Mouse (Mus musculus) gastrocnemius, adult 2 months (tissue): ENCODE measurements at regions not wholly inside any gene's neighbourhood (a gene's known extent, or its start where the extent isn't known, plus 50 kb on each side); places are given as distances from the start of the nearest gene placed in this dataset.

Source experiments
- DNase-seq: peaks from one replicate; pipeline ENCODE4 v3.0.0; 2022
- H3K27ac ChIP-seq: fragments of 200-600 bp; 2 replicates; pipeline ENCODE4 v1.8.1; 2022; ENCODE audit warnings: mild to moderate bottlenecking
- H3K4me3 ChIP-seq: fragments of 200-600 bp; 2 replicates; pipeline ENCODE4 v1.8.1; 2022; ENCODE audit warnings: mild to moderate bottlenecking, moderate library complexity
- CTCF ChIP-seq: fragments of 200-600 bp; IDR thresholded peaks from 2 replicates; pipeline ENCODE4 v1.8.1; 2022; ENCODE audit warnings: antibody characterized with exemption, mild to moderate bottlenecking, moderate library complexity
- intact Hi-C: fragments of 180-260 bp; cut with DNase I; formaldehyde crosslinking; loops from one replicate; pipeline ENCODE4 v1.15.1; 2025

DNA sequence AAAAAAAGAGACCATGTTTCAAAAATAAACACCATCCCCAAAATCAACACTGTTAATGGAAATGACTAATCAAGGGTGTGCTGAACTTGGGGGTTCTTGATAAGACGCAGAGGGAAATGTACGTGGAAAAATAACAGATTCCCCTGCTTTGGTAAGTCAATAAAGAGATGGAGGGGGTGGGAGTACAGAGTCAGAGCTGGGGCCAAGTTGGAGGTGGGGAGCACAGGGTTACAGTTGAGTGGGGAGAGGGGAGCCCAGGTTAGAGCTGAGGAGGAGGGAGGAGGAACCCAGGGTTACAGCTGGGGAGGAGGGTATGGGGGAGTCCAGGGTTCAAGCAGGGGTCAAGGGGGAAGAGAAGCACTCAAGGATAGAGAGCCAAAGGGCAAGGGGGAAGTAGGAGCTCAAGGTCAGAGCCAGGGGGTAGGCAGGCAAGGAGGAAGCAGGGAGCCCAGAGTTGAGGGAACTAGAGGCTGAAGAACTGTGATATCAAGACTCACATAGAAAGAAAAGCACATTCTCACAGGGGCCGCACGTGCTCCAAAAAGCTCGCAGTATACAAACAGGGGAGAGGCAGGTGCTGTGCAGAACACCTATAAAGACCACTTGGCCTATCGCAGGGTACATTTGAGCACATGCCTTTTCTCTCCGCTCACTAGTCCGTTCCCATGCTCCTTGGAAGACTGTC is 246.4 kb downstream of the Sox9 start:
- intact Hi-C loops = no loop called here
- no peak for TF ChIP-seq CTCF
- no peak overlapping the region for H3K27ac ChIP-seq
- DNase-seq = no peak
- no peak overlapping the region for H3K4me3 ChIP-seq

DNA sequence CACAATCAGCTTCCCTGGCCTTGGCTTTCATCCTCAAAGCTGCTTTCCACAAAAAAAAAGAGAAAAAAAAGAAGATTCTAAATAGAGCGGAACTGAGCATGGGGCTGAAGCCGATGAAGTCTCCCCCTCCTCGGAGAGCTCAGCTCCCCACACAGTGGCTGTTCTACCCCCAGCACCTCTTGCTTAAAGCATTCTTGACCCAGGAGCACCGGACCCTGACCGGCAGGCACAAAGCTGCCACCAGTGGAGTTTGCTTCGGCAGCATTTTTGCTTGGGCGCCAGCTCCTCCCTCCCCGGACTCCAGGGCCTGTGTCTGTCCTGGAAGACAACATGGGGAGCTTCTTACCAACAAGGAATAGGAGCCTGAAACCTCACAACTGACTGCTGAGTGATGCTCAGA is 249.4 kb downstream of the Sox9 start:
- no peak for DNase-seq
- Histone ChIP-seq H3K4me3 (no peak overlapping the region), H3K27ac (no peak overlapping the region)
- intact Hi-C loops = no loop called here
- TF ChIP-seq CTCF = no peak

DNA sequence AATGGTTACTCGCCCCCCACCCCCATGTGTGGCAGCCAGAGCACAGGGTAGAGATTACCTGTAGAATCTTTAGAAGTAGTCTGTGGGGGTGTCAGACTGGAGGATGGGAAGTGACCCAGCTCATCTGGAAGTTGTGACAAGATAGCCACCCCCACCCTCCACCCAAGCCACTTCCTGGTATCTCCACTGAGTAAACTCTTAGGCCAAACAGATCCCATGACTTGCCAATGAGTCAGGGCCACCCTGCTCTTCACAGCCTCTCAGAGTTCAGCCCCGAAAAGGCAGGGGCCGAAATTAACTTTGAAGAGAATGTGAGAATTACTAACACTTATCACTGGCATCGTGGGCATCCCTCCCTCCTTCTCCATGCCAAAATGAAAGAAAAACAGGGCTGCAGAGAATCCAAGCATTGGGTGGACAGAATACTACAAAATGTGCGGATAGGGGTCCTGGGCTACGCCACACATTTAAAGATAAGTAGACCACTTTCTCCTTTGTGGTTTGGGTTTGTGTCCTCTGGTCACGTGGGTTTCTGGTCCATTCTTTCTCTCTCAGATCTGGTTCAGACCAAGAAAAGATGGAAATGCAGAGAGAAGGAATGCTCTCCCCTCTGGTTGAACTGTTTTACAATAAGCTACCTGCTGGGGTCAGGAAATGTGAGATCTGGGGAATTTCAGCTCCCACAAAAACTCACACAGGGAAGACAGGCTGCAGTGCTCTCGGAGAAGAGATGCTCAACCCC is 250.6 kb downstream of the Sox9 start:
- TF ChIP-seq CTCF = no peak
- intact Hi-C loops = no loop called here
- DNase-seq = no peak
- Histone ChIP-seq H3K4me3 (no peak overlapping the region), H3K27ac (no peak overlapping the region)

DNA sequence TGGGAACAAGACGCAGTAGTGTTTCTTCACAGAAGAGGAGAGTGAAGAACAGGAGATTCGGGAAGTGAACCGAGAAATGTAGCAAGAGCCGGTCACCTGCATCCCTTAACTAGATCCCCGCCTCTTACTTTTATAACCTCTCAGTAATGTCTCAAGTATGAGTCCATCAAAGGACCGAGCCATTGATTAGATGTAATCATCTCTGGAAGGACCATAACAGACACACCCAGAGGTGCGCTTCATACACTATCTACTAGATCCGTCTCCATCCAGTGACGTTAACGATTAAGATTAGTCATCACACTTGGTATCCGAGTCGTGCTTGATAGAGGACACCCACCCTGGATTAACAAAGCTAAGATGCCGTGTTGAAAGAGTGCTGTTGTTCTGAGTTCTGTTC is 252.9 kb downstream of the Sox9 start:
- Histone ChIP-seq H3K4me3 (no peak overlapping the region), H3K27ac (no peak overlapping the region)
- intact Hi-C loops = no loop called here
- TF ChIP-seq CTCF = no peak
- DNase-seq = no peak

DNA sequence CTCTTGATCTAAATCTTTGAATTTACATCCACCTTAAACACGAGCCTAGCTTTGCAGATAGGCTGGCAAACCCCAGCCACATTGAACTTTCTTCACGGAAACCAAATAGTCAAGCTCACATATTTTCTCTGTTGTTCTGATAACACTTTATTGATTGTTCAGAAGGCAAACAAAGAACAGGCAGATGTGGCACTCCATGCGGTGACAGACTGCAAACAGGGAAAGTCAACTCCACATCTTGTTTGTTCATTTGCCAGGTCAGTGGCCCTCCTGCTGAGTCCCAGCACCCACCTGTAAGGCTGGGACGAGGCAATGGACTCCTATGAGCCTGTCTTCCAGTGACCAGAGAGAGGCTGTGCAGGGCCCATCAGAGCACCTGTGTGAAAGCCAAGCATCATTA is 255.7 kb downstream of the Sox9 start:
- no peak overlapping the region for H3K27ac ChIP-seq
- no peak overlapping the region for H3K4me3 ChIP-seq
- DNase-seq = no peak
- TF ChIP-seq CTCF = no peak
- intact Hi-C loops = no loop called here

DNA sequence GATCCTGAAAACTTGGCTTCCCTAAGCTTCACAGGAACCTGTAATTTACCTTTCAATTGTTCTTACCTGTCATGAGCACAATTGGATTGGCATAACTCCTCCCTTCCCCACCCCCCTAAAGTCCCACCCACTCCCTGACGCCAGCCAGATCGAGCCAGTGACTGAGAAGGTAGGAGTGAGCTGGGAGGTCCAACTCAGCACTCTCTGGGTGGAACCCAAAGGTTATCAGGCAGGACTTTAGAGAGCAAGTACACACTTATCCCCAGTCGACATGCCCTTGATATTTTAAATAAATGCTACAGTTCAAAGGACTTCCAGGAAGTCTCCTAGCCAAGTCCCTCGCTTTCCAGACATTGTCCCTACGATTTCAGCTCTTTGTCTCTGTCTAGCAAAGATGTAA is 260.7 kb downstream of the Sox9 start:
- Histone ChIP-seq H3K4me3 (no peak overlapping the region), H3K27ac (no peak overlapping the region)
- DNase-seq = no peak
- no peak for TF ChIP-seq CTCF
- intact Hi-C loops = no loop called here

DNA sequence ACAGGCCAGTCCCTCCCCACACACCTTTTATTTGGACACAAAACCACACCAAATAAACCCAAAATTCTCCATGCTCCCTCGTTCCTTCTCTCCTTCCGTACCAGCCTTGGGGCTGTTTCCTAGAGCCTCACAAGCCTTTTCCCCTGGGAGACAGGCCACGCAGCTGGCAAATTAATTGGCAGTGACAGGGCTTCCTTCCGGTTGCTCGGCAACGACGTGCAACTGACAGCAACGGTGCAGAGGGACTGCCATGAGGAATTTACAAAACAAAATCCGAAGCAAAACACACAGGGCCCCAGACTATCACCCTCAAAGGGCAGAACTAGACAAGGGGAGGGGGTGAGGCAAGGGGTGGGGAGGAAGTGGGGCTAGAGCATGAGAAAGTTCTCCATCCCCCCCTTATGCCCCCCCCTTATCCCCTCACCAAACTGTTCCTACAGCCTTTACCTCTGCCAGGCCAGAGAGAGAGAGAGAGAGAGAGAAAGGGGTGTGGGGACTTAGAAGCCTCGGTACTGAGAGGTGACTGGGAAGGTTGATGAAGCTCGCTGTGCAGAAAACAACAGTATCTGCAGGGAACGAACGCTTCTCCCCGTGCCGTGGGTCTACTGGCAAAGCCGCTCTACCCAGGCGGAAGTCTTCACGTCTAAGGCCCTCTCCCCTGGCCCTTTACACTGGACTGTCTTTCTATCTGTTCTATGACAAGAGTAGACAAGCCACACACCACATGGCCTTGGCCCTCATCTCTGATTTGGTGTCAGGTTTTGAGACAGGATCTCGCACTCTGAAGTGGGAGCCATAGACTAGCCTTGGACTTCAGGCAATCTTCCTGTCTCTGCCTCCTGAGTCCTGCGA is 264.4 kb downstream of the Sox9 start:
- intact Hi-C loops = no loop called here
- no peak for TF ChIP-seq CTCF
- Histone ChIP-seq H3K4me3 (no peak overlapping the region), H3K27ac (no peak overlapping the region)
- DNase-seq = peak; percentile 62

DNA sequence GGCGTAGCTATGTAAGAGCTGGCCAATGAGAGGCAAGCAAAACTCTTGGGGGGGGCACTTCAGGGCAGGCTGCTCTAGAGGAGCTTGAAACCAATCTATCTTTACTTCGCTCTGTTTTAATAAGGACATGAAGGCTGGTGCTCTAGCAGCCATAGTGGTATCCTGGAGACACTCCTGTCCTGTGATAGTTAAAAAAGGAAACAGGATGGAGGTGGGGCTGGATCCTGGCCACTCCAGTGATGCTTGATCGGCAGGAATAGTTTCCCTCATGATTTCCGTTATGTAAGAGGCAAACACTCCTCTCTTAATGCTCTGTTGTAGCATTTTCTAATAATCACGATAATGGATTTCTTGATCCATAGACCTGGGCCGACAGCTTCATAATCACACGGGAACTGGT is 266.1 kb downstream of the Sox9 start:
- DNase-seq = peak; percentile 22
- TF ChIP-seq CTCF = no peak
- H3K27ac ChIP-seq = no peak overlapping the region
- H3K4me3 ChIP-seq = no peak overlapping the region
- intact Hi-C loops = no loop called here

DNA sequence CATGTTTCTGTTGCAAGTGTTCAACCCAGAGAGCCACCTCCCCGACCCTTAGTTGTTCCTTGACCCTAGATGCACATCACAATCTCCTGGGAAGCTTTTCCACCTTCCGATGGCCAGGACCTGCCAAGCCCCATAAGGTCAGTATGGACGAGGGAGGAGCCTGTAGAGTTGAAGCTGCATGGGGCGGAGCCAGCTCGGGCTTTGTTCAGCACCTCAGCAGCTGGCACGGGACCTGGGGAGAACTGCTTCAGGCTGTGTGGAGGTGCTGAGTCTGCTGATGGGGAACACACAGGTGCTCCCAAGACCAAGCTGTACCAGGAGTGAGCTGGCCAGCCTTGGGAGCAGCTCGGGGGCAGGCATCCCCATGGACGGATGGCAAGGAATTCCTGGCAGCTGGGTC is 267.6 kb downstream of the Sox9 start:
- intact Hi-C loops = no loop called here
- DNase-seq = peak; percentile 5
- no peak overlapping the region for H3K4me3 ChIP-seq
- TF ChIP-seq CTCF = no peak
- H3K27ac ChIP-seq = no peak overlapping the region

DNA sequence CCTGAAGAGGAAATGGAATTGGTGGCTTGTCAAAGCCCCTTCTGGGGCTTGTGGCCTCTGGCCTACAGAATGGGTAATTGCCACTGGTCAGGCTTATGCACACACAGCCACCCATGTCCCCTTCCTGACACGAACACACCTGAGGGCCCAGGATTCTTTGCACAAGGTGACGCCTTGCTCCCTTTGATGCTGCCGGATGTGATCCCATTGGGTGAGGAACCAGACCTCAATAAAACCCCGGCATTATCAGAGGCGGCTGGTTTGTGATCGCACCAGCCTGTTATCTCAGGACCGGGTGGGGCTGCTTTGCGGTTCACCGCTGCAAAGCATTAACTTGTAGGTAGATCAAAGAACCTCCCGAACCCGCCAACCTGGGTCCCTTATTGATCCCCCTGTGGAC is 270.5 kb downstream of the Sox9 start:
- no peak overlapping the region for H3K27ac ChIP-seq
- TF ChIP-seq CTCF = no peak
- intact Hi-C loops = no loop called here
- H3K4me3 ChIP-seq = no peak overlapping the region
- DNase-seq = no peak

DNA sequence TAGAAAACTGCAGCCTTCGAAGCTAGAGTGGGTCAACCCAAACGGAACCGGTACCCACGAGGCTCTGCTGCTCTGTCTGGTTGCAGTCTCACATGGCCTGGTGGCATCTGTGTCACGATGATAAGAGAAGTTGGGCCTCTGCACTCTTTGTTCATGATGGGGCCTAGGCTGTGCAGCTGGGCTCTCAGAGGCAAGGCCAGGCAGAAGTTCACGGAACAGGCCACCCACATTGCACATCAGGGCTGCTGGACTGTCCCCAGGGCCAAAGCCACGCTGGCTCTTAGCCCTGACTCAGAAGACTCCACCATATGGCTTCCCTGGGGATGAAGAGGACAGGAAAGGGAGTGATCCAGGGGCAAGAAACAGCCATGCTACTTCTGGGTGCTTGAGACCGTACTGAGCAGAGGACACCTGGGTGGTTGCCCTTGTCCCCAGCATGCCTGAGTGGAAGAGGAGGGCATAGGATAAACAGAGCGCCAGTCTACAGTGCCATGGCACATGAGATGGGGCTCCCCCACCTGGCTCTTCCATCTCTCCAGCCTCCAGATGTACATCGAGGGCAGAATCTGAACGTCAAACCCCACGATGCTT is 274.1 kb downstream of the Sox9 start:
- intact Hi-C loops = no loop called here
- TF ChIP-seq CTCF = no peak
- Histone ChIP-seq H3K4me3 (no peak overlapping the region), H3K27ac (no peak overlapping the region)
- peak; percentile 58 for DNase-seq

DNA sequence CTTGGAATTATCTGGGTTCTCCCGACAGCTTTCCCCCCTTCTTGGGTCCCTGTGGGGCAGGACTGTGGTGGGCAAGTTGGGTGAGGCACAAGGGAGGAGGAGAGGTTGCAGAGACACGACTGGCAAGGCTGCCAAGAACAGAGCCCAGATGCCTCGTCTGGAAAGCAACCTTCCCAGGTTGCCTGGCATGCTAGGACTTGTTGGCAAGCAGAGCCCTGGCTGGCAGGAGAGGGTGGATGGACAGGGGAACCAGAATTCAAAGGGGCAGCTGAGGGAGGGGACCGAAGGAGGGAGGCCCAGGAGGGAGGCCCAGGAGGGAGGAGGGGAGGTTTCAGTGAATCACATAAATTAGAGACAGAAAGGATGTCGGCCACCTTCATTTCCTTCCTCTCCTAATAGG is 274.8 kb downstream of the Sox9 start:
- TF ChIP-seq CTCF = no peak
- DNase-seq = peak; percentile 33
- H3K4me3 ChIP-seq = no peak overlapping the region
- intact Hi-C loops = no loop called here
- no peak overlapping the region for H3K27ac ChIP-seq

DNA sequence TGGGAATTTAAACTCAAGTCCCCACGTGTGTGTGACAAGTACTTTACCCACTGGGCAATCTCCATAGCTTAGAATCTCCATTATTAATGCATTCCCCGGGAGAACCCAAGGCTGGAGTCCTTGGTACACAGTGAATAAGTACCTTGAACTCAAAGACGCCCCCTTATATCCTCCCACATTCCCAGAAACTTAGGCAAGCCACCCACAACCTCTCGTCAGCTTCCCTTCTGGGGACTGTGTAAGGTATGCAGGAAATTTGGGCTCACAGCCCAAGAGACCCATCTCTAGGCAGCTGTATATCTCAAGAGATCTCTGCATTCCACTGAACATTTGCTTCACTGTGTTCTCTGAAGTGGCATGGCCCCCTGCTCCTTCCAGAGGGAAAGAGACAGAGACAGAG is 288.3 kb downstream of the Sox9 start:
- no peak overlapping the region for H3K27ac ChIP-seq
- intact Hi-C loops = no loop called here
- no peak overlapping the region for H3K4me3 ChIP-seq
- DNase-seq = no peak
- TF ChIP-seq CTCF = no peak
